Mouse (Mus musculus) liver, embryonic 14.5 days (tissue): ENCODE measurements around the gene Abhd17c. TPM values are rescaled to one million over a fixed set of nuclear protein-coding genes. Genes with fewer than 3 reads are reported as not detected.

ENCODE experiments used
- ATAC-seq: fragments of 200-750 bp; cut with Nextera tagmentation; 2 replicates; pipeline ENCODE4 v1.8.0; 2017; ENCODE audit warnings: moderate number of reproducible peaks, mild to moderate bottlenecking, moderate library complexity; ENCODE audit not compliant: insufficient read depth
- DNase-seq, 3 experiments: peaks; one replicate each; pipeline ENCODE4 v3.0.0-alpha.2; 2012 to 2013; ENCODE audit warnings: low read depth in 3 of 3, low spot score in 3 of 3
- H3K27ac ChIP-seq: fragments of 300-500 bp; sonication (generic); 2 replicates; pipeline ENCODE4 v1.5.1; 2014; ENCODE audit warnings: moderate library complexity, mild to moderate bottlenecking, control low read depth, inconsistent platforms
- H3K27me3 ChIP-seq: fragments of 300-500 bp; sonication (generic); 2 replicates; pipeline ENCODE4 v1.6.1; 2014; ENCODE audit warnings: mild to moderate bottlenecking, low read length, moderate library complexity; ENCODE audit not compliant: control insufficient read depth, insufficient read depth
- H3K36me3 ChIP-seq: fragments of 300-500 bp; sonication (generic); replicated peaks from 2 replicates; pipeline ENCODE4 v1.6.1; 2014; ENCODE audit warnings: low read depth; ENCODE audit not compliant: control insufficient read depth, insufficient read depth
- H3K4me1 ChIP-seq, 2 experiments: fragments of 200-500 bp in 1 of 2; fragments of 300-500 bp in 1 of 2; sonication (generic) in 1 of 2; replicated peaks; 2 replicates each; pipeline ENCODE4 v1.6.1; 2012 to 2014; ENCODE audit warnings: antibody characterized with exemption in 1 of 2, inconsistent platforms in 1 of 2, low read length in 1 of 2; ENCODE audit not compliant: control insufficient read depth in 2 of 2, insufficient read depth in 2 of 2
- H3K4me2 ChIP-seq: fragments of 300-500 bp; sonication (generic); 2 replicates; pipeline ENCODE4 v1.6.1; 2014; ENCODE audit warnings: low read depth, mild to moderate bottlenecking, control low read depth, moderate library complexity
- H3K4me3 ChIP-seq, 2 experiments: fragments of 200-500 bp in 1 of 2; fragments of 300-500 bp in 1 of 2; sonication (generic) in 1 of 2; 2 replicates each; pipeline ENCODE4 v1.5.1; 2012 to 2014; ENCODE audit warnings: low read depth in 2 of 2, low read length in 2 of 2, mild to moderate bottlenecking in 2 of 2, control low read depth in 1 of 2, inconsistent platforms in 1 of 2, moderate library complexity in 1 of 2; ENCODE audit not compliant: insufficient read depth in 1 of 2
- H3K9ac ChIP-seq: fragments of 300-500 bp; sonication (generic); replicated peaks from 2 replicates; pipeline ENCODE4 v1.6.1; 2014; ENCODE audit warnings: mild to moderate bottlenecking, control low read depth, moderate library complexity
- H3K9me3 ChIP-seq: fragments of 300-500 bp; sonication (generic); 2 replicates; pipeline ENCODE4 v1.6.1; 2016; ENCODE audit warnings: low read length, mixed read lengths; ENCODE audit not compliant: control insufficient read depth
- CTCF ChIP-seq: IDR thresholded peaks from 2 replicates; pipeline ENCODE4 v1.5.1; 2016; ENCODE audit warnings: antibody characterized with exemption, low read depth, control low read depth
- EP300 ChIP-seq: IDR thresholded peaks from 2 replicates; pipeline ENCODE4 v1.6.1; 2016; ENCODE audit warnings: antibody characterized with exemption, low read depth
- WGBS: fragments of 180-500 bp; shearing (Covaris S2); extraction: QIAGEN DNeasy Blood & Tissue Kit; methylation state at CpG from one replicate; pipeline ENCODE4 v1.1.7; 2014; ENCODE audit not compliant: insufficient replicate concordance; 5-methylcytosine and 5-hydroxymethylcytosine counted together
- polyA plus RNA-seq, 2 experiments: library from polyadenylated mRNA; depleted of rRNA in 1 of 2; stranded (reverse) in 1 of 2; unstranded in 1 of 2; fragments of >200 nt; fragmentation: Nextera tagmentation in 1 of 2; extraction: Ambion mirVana in 1 of 2; gene quantifications; 2 replicates each; pipeline versions ENCODE4 v1.2.1 to v1.2.3; 2012 to 2014

The Abhd17c gene
- polyA plus RNA-seq, 2 experiments: 13.0 to 15.1 TPM

DNA sequence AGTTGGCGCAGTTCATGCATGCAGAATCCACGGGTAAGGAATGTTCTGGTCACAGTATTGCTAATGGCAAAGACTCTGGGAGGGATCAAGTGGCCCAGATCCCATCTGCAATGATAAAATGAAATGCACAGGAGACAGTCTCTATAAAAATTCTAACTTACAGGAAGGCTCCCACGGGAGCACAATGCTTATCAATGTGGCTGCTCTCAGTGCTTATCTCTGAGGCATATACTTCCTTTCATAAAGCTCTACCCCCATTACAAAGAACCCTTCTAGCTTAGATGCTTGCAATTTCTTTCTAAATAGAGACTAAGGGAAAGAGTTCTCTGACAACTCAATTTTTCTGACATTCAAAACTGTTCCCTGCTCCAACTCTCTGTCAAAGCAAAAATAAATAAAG is 29.9 kb downstream of the Abhd17c start:
- no peaks in the 10 kb centered on the region for H3K9me3 ChIP-seq
- no peak overlapping the region for H3K27ac ChIP-seq
- H3K4me3 ChIP-seq: no peak overlapping the region
- 35% methylated on average over 3 of the region's 3 CpGs for WGBS
- no peaks in the 10 kb centered on the region for H3K36me3 ChIP-seq
- H3K9ac ChIP-seq: no peak overlapping the region
- H3K4me1 ChIP-seq: peaks cover 0 to 10% of the 10 kb centered on the region in 2 experiments; a peak in 3 of 4 replicates
- no peaks in the 10 kb centered on the region for H3K27me3 ChIP-seq
- H3K4me2 ChIP-seq: no peak overlapping the region
- ATAC-seq (no peak), DNase-seq (no peak)
- TF ChIP-seq CTCF (no peak), EP300 (no peak)

DNA sequence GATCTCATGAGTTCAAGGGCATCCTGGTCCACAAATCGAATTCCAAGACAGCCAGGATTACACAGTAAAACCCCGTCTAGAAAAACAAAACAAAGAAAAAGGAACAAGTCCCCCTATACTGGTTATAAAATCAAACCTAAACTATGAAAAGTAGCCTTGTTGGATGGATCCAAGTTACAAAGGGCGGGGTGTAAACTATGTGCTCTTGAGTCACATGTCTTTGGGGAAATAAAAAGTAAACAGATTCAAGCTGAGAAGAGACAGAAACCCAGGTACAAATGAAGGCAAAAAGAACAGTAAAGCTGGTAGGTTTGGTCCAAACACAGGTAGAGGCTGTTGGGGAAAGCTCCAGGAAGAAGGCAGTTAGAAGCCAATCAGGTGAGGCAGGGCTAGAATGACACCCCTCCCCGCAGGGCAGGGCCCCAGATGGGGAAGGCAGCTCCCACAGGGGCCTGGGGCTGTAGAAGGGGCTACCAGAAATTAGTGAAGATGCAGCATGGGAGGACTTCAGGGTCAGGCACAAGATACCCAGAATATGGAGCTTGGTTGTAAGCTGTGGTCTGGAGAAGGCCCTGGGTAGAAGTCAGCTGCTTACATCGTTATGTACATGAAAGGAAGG is 31.4 kb downstream of the Abhd17c start:
- Histone ChIP-seq H3K4me1 (peaks cover 0 to 11% of the 10 kb centered on the region in 2 experiments; a peak in 3 of 4 replicates), H3K9me3 (no peaks in the 10 kb centered on the region), H3K36me3 (no peaks in the 10 kb centered on the region), H3K27ac (no peak overlapping the region), H3K4me3 (no peak overlapping the region), H3K9ac (no peak overlapping the region), H3K4me2 (no peak overlapping the region), H3K27me3 (no peaks in the 10 kb centered on the region)
- ATAC-seq (no peak), DNase-seq (no peak)
- WGBS: 50% methylated on average over 5 of the region's 5 CpGs
- TF ChIP-seq EP300 (no peak), CTCF (no peak)

DNA sequence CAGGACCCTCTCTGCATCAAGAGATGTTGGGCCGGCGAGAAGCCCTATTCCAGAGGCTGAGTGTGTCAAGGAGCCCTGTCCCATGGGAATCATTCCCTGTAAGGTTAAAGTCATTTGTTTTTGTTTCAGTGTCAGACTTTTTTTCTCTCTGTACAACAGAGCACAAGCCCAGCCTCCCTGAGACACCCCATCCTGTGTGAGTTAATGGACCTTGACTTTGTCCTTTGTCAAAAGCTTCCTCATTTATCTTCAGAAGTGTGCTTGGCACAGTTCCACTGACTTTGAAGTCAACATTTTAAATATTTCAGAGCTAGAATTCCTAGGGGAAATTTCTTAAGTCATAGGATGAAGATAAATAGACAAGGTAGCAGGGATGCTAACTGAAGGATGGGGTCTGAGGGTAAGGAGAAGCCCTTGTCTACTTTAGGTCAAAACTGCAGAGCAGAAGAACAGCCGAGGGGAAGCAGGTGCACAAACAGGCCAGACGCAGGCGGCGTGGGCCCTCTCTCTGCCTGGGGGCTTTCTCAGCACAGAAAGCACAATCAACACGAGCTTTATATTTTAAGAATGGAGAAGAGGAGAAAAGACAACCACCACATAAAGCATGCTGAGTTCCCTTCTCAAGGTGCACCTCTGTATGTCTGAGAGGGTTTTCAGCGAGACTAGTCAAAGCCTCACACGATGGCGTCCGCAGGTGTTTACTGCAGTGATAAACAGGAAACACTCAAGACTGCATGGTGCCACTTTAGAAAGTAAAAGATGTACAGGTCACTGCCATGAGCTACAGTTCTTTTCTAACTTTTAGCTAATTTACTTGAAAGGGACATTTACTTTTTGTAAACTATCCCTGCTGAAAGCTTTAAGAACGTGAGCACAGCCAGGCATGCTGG is 32.2 kb downstream of the Abhd17c start:
- no peak overlapping the region for H3K27ac ChIP-seq
- H3K9ac ChIP-seq: no peak overlapping the region
- ATAC-seq (no peak), DNase-seq (no peak)
- no peaks in the 10 kb centered on the region for H3K9me3 ChIP-seq
- 68% methylated on average over 12 of the region's 12 CpGs for WGBS
- H3K4me1 ChIP-seq: peaks cover 0 to 11% of the 10 kb centered on the region in 2 experiments; a peak in 3 of 4 replicates
- H3K36me3 ChIP-seq: no peaks in the 10 kb centered on the region
- no peaks in the 10 kb centered on the region for H3K27me3 ChIP-seq
- TF ChIP-seq EP300: no peak
- TF ChIP-seq CTCF: no peak
- no peak overlapping the region for H3K4me3 ChIP-seq
- H3K4me2 ChIP-seq: no peak overlapping the region

DNA sequence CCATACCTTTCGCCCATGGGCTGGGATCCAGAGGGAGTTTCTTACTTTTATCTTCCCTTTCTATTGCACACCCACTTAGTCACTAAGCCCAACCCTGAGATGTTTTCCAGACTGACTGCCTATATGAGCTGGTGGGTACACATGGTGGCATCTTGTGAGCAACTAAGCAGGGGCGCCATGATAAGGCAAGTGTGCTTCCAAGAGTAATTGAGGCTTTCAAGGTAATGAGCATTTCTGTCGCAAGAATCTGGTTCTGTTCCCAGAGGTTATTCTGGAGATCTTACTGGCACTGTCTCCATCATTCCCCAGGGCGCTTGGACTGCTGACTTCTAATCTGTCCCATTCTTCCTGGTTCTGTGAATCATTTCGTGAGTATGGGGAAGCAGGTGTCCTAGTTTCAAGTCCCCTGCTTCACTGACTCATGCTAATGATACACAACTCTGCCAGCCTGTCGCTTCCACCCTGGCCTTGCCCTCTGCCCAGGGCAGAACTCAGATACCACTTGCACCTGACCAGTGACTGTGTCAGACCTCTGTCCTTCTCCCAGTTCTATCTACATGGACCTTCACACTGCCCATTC is 34.1 kb downstream of the Abhd17c start:
- Histone ChIP-seq H3K27me3 (no peaks in the 10 kb centered on the region), H3K4me2 (no peak overlapping the region), H3K9me3 (no peaks in the 10 kb centered on the region), H3K4me3 (no peak overlapping the region), H3K4me1 (peaks cover 0 to 6% of the 10 kb centered on the region in 2 experiments; a peak in 3 of 4 replicates), H3K27ac (no peak overlapping the region), H3K9ac (no peak overlapping the region), H3K36me3 (no peaks in the 10 kb centered on the region; the same call in 1 of the 2 replicates)
- DNase-seq: no peak
- no peak for ATAC-seq
- no peak for TF ChIP-seq EP300
- no peak for TF ChIP-seq CTCF
- 62% methylated on average over 6 of the region's 6 CpGs for WGBS
